Mouse (Mus musculus) C2C12 (cell line): ENCODE measurements around the gene Mmp10.

Source experiments
- CEBPB ChIP-seq: IDR thresholded peaks from one replicate; pipeline ENCODE4 v1.6.1; 2011; ENCODE audit warnings: low read depth, mild to moderate bottlenecking, control low read depth, moderate library complexity
- CTCF ChIP-seq: IDR thresholded peaks from one replicate; pipeline ENCODE4 v1.5.1; 2011; ENCODE audit not compliant: control insufficient read depth, insufficient read depth, insufficient read length
- FOSL1 ChIP-seq: IDR thresholded peaks from one replicate; pipeline ENCODE4 v1.8.0; 2011; ENCODE audit warnings: mild to moderate bottlenecking, low read length; ENCODE audit not compliant: poor library complexity, insufficient read depth, severe bottlenecking
- MAX ChIP-seq: IDR thresholded peaks from one replicate; pipeline ENCODE4 v1.6.1; 2011; ENCODE audit warnings: mild to moderate bottlenecking, control low read depth
- MYOD1 ChIP-seq: IDR thresholded peaks from one replicate; pipeline ENCODE4 v1.6.1; 2011; ENCODE audit warnings: low read depth; ENCODE audit not compliant: control insufficient read depth, insufficient read length
- MYOG ChIP-seq: IDR thresholded peaks from one replicate; pipeline ENCODE4 v1.6.1; 2011; ENCODE audit not compliant: control insufficient read depth, insufficient read length; ENCODE audit errors: extremely low read depth
- USF1 ChIP-seq: IDR thresholded peaks from one replicate; pipeline ENCODE4 v1.6.1; 2011; ENCODE audit warnings: low read depth, mild to moderate bottlenecking, control low read depth, moderate library complexity

DNA sequence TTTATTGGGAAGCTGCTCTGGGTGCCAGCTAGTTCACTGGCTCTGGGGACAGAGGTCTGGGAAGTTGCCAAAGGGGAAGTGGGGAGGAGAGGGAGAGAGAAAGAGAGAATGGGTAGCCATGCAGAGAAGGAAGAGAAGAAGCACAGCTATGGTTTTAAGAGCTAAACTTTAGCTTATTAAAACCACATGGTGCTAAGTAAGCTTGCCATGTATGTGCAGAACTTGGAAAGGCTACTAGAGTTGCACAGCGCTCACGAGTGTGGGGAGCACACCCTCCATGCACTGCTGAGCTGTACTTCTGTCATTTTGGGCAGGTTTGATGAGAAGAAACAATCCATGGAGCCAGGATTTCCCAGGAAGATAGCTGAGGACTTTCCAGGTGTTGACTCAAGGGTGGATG, 48.9 kb upstream of the Mmp10 start:
- TF ChIP-seq CTCF (no peak), FOSL1 (no peak), MAX (no peak), USF1 (no peak), CEBPB (no peak), MYOG (no peak), MYOD1 (no peak)
